Mouse (Mus musculus) midbrain, embryonic 14.5 days (tissue): Measurements from ENCODE around the gene Rabif. TPM values are rescaled to one million over a fixed set of nuclear protein-coding genes. Genes with fewer than 3 reads are reported as not detected.
"Not testable (repeated sequence)": the region's sequence is repeated elsewhere in the genome, so short reads cannot be mapped to it uniquely, and the experiment has no call there.

ENCODE experiments used
- ATAC-seq: fragments of 200-750 bp; cut with Nextera tagmentation; 2 replicates; pipeline ENCODE4 v1.8.0; 2017; ENCODE audit warnings: moderate number of reproducible peaks, moderate library complexity; ENCODE audit not compliant: low FRiP score, low TSS enrichment
- DNase-seq: peaks from one replicate; pipeline ENCODE4 v3.0.0-alpha.2; 2015
- H3K27ac ChIP-seq: fragments of 300-500 bp; sonication (generic); replicated peaks from 2 replicates; pipeline ENCODE4 v1.5.1; 2014; ENCODE audit warnings: mild to moderate bottlenecking, low read depth, low read length, moderate library complexity
- H3K27me3 ChIP-seq: fragments of 300-500 bp; sonication (generic); 2 replicates; pipeline ENCODE4 v1.6.1; 2014; ENCODE audit warnings: low read length, control low read depth, mixed read lengths; ENCODE audit not compliant: control insufficient read depth, insufficient read depth
- H3K36me3 ChIP-seq: fragments of 300-500 bp; sonication (generic); 2 replicates; pipeline ENCODE4 v1.6.1; 2014; ENCODE audit warnings: low read length, control low read depth; ENCODE audit not compliant: control insufficient read depth, insufficient read depth
- H3K4me1 ChIP-seq: fragments of 300-500 bp; sonication (generic); 2 replicates; pipeline ENCODE4 v1.6.1; 2014; ENCODE audit warnings: mild to moderate bottlenecking, antibody characterized with exemption, low read length, control low read depth; ENCODE audit not compliant: control insufficient read depth, insufficient read depth
- H3K4me2 ChIP-seq: fragments of 300-500 bp; sonication (generic); 2 replicates; pipeline ENCODE4 v1.6.1; 2014; ENCODE audit warnings: mild to moderate bottlenecking, low read length, moderate library complexity
- H3K4me3 ChIP-seq: fragments of 300-500 bp; sonication (generic); replicated peaks from 2 replicates; pipeline ENCODE4 v1.5.1; 2014; ENCODE audit warnings: low read depth, low read length
- H3K9ac ChIP-seq: fragments of 300-500 bp; sonication (generic); replicated peaks from 2 replicates; pipeline ENCODE4 v1.6.1; 2014; ENCODE audit warnings: mild to moderate bottlenecking, low read length, moderate library complexity
- H3K9me3 ChIP-seq: fragments of 300-500 bp; sonication (generic); 2 replicates; pipeline ENCODE4 v1.6.1; 2016; ENCODE audit warnings: low read length, control low read depth, mixed read lengths; ENCODE audit not compliant: control insufficient read depth
- WGBS: fragments of 180-500 bp; shearing (Covaris S2); extraction: QIAGEN DNeasy Blood & Tissue Kit; methylation state at CpG from one replicate; pipeline ENCODE4 v1.1.7; 2014; 5-methylcytosine and 5-hydroxymethylcytosine counted together
- polyA plus RNA-seq: library from polyadenylated mRNA; unstranded; fragments of >200 nt; fragmentation: Nextera tagmentation; extraction: Ambion mirVana; gene quantifications from 2 replicates; pipeline ENCODE4 v1.2.1, GENCODE M21; 2014

Gene Rabif
- polyA plus RNA-seq, result 69.4 and 75.3 TPM in 2 replicates

- peak; percentile 98 for ATAC-seq
- H3K9me3 ChIP-seq, result no peaks in the 10 kb centered on the region
- peak within 1 kb of the TSS; percentile 67 for H3K9ac ChIP-seq
- peak; percentile 100 for DNase-seq
- H3K4me1 ChIP-seq, result peaks cover 5% of the 10 kb centered on the region; the same call in 1 of the 2 replicates
- no peaks in the 10 kb centered on the region for H3K27me3 ChIP-seq
- peaks cover 11% of the 10 kb centered on the region for H3K36me3 ChIP-seq
- WGBS, result under 1% methylated on average over 58 of the region's 58 CpGs
- H3K27ac ChIP-seq, result peak within 1 kb of the TSS; percentile 93
- peak within 1 kb of the TSS; percentile 73 for H3K4me3 ChIP-seq
- H3K4me2 ChIP-seq, result peak within 1 kb of the TSS; percentile 71
These were observed at the start of gene Rabif for GRCm38 (mm10) chr1:134494428-134495215. Gene Rabif, plus strand, starts transcription at chr1:134494648.

GRCm38 (mm10) chr1:134445418-134445817, 49.0 kb upstream of the Rabif start:
- H3K4me2 ChIP-seq, result no peak overlapping the region
- no peak for ATAC-seq
- 90% methylated on average over 2 of the region's 2 CpGs for WGBS

GRCm38 (mm10) chr1:134448537-134448936, 45.9 kb upstream of the Rabif start:
- not testable (repeated sequence) for H3K9me3 ChIP-seq, H3K4me1 ChIP-seq, H3K27ac ChIP-seq, H3K4me3 ChIP-seq, H3K36me3 ChIP-seq, ATAC-seq, H3K27me3 ChIP-seq, H3K9ac ChIP-seq, H3K4me2 ChIP-seq, DNase-seq
- 62% methylated on average over 3 of the region's 3 CpGs for WGBS

More at GRCm38 (mm10) chr1:134445418-134445817, 49.0 kb upstream of the Rabif start:
- H3K27me3 ChIP-seq, result no peaks in the 10 kb centered on the region
- no peaks in the 10 kb centered on the region for H3K36me3 ChIP-seq
- H3K4me1 ChIP-seq, result no peaks in the 10 kb centered on the region
- no peak overlapping the region for H3K4me3 ChIP-seq
- no peak overlapping the region for H3K27ac ChIP-seq
- H3K9me3 ChIP-seq, result no peaks in the 10 kb centered on the region
- DNase-seq, result no peak
- no peak overlapping the region for H3K9ac ChIP-seq

GRCm38 (mm10) chr1:134450201-134450600, 44.2 kb upstream of the Rabif start:
- 89% methylated on average over 4 of the region's 4 CpGs for WGBS

GRCm38 (mm10) chr1:134450986-134451385, 43.5 kb upstream of the Rabif start:
- Histone ChIP-seq H3K4me3 (no peak overlapping the region), H3K27me3 (no peaks in the 10 kb centered on the region), H3K4me1 (peaks cover 7% of the 10 kb centered on the region; the same call in 1 of the 2 replicates), H3K27ac (no peak overlapping the region), H3K9ac (no peak overlapping the region), H3K36me3 (no peaks in the 10 kb centered on the region), H3K4me2 (no peak overlapping the region), H3K9me3 (no peaks in the 10 kb centered on the region)
- 51% methylated on average over 3 of the region's 3 CpGs for WGBS
- DNase-seq (peak; percentile 72), ATAC-seq (no peak)

More at GRCm38 (mm10) chr1:134450201-134450600, 44.2 kb upstream of the Rabif start:
- H3K9me3 ChIP-seq, result no peaks in the 10 kb centered on the region
- no peaks in the 10 kb centered on the region for H3K27me3 ChIP-seq
- no peak overlapping the region for H3K4me3 ChIP-seq
- H3K4me1 ChIP-seq, result peaks cover 4% of the 10 kb centered on the region; the same call in 1 of the 2 replicates
- no peak overlapping the region for H3K27ac ChIP-seq
- H3K4me2 ChIP-seq, result no peak overlapping the region
- no peaks in the 10 kb centered on the region for H3K36me3 ChIP-seq
- H3K9ac ChIP-seq, result no peak overlapping the region
- DNase-seq, result no peak
- no peak for ATAC-seq

GRCm38 (mm10) chr1:134454904-134455824, 39.3 kb upstream of the Rabif start, which contains the start of gene Klhl12:
Gene Klhl12, plus strand, starts transcription at chr1:134455531.
- H3K27me3 ChIP-seq, result no peaks in the 10 kb centered on the region
- 1% methylated on average over 61 of the region's 61 CpGs for WGBS
- peak within 1 kb of the TSS; percentile 80 for H3K4me2 ChIP-seq
- H3K4me1 ChIP-seq, result peaks cover 14% of the 10 kb centered on the region; the same call in 1 of the 2 replicates
- DNase-seq (peak; percentile 95), ATAC-seq (peak; percentile 90)
- H3K9ac ChIP-seq, result peak within 1 kb of the TSS; percentile 86
- H3K4me3 ChIP-seq, result peak within 1 kb of the TSS; percentile 96
- H3K9me3 ChIP-seq, result no peaks in the 10 kb centered on the region
- peaks cover 10% of the 10 kb centered on the region for H3K36me3 ChIP-seq
- peak within 1 kb of the TSS; percentile 67; the same call in 1 of the 2 replicates for H3K27ac ChIP-seq

GRCm38 (mm10) chr1:134456060-134456459, 38.4 kb upstream of the Rabif start:
- no peak for DNase-seq
- Histone ChIP-seq H3K36me3 (peaks cover 18% of the 10 kb centered on the region), H3K27me3 (no peaks in the 10 kb centered on the region), H3K4me3 (peak overlapping the region; percentile 96), H3K4me2 (peak overlapping the region; percentile 80), H3K4me1 (peaks cover 14% of the 10 kb centered on the region; the same call in 1 of the 2 replicates), H3K27ac (no peak overlapping the region), H3K9ac (peak overlapping the region; percentile 86), H3K9me3 (no peaks in the 10 kb centered on the region)
- WGBS, result 24% methylated on average over 5 of the region's 5 CpGs
- ATAC-seq, result no peak

- Histone ChIP-seq H3K9me3 (no peaks in the 10 kb centered on the region), H3K4me3 (no peak overlapping the region), H3K4me2 (no peak overlapping the region), H3K36me3 (peaks cover 21% of the 10 kb centered on the region), H3K27me3 (no peaks in the 10 kb centered on the region), H3K9ac (no peak overlapping the region), H3K4me1 (peaks cover 14% of the 10 kb centered on the region; the same call in 1 of the 2 replicates), H3K27ac (no peak overlapping the region)
- WGBS, result 92% methylated on average over 7 of the region's 7 CpGs
- ATAC-seq (no peak), DNase-seq (no peak)
These were observed 36.2 kb upstream of the Rabif start for GRCm38 (mm10) chr1:134458139-134458727.
